8 mouse cellular contexts compared by ENCODE assay signal in genomic region chr10:22149073-22149690, GRCm38 (mm10). TPM values are rescaled to one million over a fixed set of nuclear protein-coding genes. Genes with fewer than 3 reads are reported as not detected.
DNase-seq lines count a peak whose midpoint lies in the region; ATAC-seq lines count a peak whose summit lies in the region.

Gene E030030I06Rik (minus strand): TSS chr10:22149270.

- peaks cover 21% of the 10 kb centered on the region for H3K4me1 ChIP-seq in lung, embryonic 15.5 days
- peaks cover 14% of the 10 kb centered on the region for H3K4me1 ChIP-seq in embryonic facial prominence, embryonic 12.5 days
- peaks cover 9% of the 10 kb centered on the region; the same call in 1 of the 2 replicates for H3K4me1 ChIP-seq in hindbrain, embryonic 16.5 days (ENCODE audit: control insufficient read depth, insufficient read depth, low read depth, low read length)

- no peaks in the 10 kb centered on the region for H3K9me3 ChIP-seq in lung, embryonic 15.5 days
- H3K9me3 ChIP-seq in embryonic facial prominence, embryonic 12.5 days: no peaks in the 10 kb centered on the region
- H3K9me3 ChIP-seq in hindbrain, embryonic 16.5 days (ENCODE audit: control insufficient read depth, low read length): no peaks in the 10 kb centered on the region

- WGBS in lung, embryonic 15.5 days: under 1% methylated on average over 37 of the region's 37 CpGs
- WGBS in embryonic facial prominence, embryonic 12.5 days: under 1% methylated on average over 37 of the region's 37 CpGs
- WGBS in hindbrain, embryonic 16.5 days: under 1% methylated on average over 37 of the region's 37 CpGs

- H3K4me3 ChIP-seq in lung, embryonic 15.5 days: peak within 1 kb of the TSS; percentile 72
- H3K4me3 ChIP-seq in embryonic facial prominence, embryonic 12.5 days: peak within 1 kb of the TSS; percentile 71
- peak within 1 kb of the TSS; percentile 56 for H3K4me3 ChIP-seq in hindbrain, embryonic 16.5 days (ENCODE audit: low read length)

- peak within 1 kb of the TSS; percentile 74 for H3K27ac ChIP-seq in lung, embryonic 15.5 days
- H3K27ac ChIP-seq in embryonic facial prominence, embryonic 12.5 days: peak within 1 kb of the TSS; percentile 31; the same call in 1 of the 2 replicates
- H3K27ac ChIP-seq in hindbrain, embryonic 16.5 days (ENCODE audit: low read depth, low read length): no peak within 1 kb of the TSS

- peaks cover 41% of the 10 kb centered on the region for H3K27me3 ChIP-seq in lung, embryonic 15.5 days
- peaks cover 26% of the 10 kb centered on the region for H3K27me3 ChIP-seq in embryonic facial prominence, embryonic 12.5 days
- peaks cover 6% of the 10 kb centered on the region for H3K27me3 ChIP-seq in hindbrain, embryonic 16.5 days (replicated peaks; ENCODE audit: control insufficient read depth, insufficient read depth, low read length)

- no peak for DNase-seq in lung, postnatal 4 days
- DNase-seq in NIH3T3 (ENCODE audit: low read depth): peak; percentile 31
- DNase-seq in yolk sac, embryonic 10.5 days (ENCODE audit: low spot score): peak; percentile 35
- no peak for DNase-seq in ovary, postnatal 14 days (ENCODE audit: low spot score)

- peak; percentile 45 for ATAC-seq in lung, embryonic 15.5 days (ENCODE audit: borderline replicate concordance, extremely low read depth, low FRiP score, low TSS enrichment)
- peak; percentile 35 for ATAC-seq in embryonic facial prominence, embryonic 12.5 days (ENCODE audit: insufficient number of reproducible peaks, insufficient read depth, low FRiP score, low TSS enrichment)
- peak; percentile 38; the same call in 1 of the 2 replicates for ATAC-seq in hindbrain, embryonic 16.5 days
- 0 out of 2 replicates have a peak, but pooled peaks have one; percentile 13 for ATAC-seq in megakaryocyte, adult 5-6 weeks (ENCODE audit: poor library complexity, severe bottlenecking)

- peak within 1 kb of the TSS; percentile 81 for H3K9ac ChIP-seq in lung, embryonic 15.5 days
- peak within 1 kb of the TSS; percentile 73 for H3K9ac ChIP-seq in embryonic facial prominence, embryonic 12.5 days
- peak within 1 kb of the TSS; percentile 60 for H3K9ac ChIP-seq in hindbrain, embryonic 16.5 days (ENCODE audit: low read depth, low read length)

- H3K36me3 ChIP-seq in lung, embryonic 15.5 days: no peaks in the 10 kb centered on the region
- no peaks in the 10 kb centered on the region for H3K36me3 ChIP-seq in embryonic facial prominence, embryonic 12.5 days
- no peaks in the 10 kb centered on the region for H3K36me3 ChIP-seq in hindbrain, embryonic 16.5 days (ENCODE audit: control insufficient read depth, insufficient read depth, low read length)

- H3K4me2 ChIP-seq in lung, embryonic 15.5 days: peak within 1 kb of the TSS; percentile 99
- H3K4me2 ChIP-seq in embryonic facial prominence, embryonic 12.5 days (replicated peaks): peak within 1 kb of the TSS; percentile 94
- peak within 1 kb of the TSS; percentile 86 for H3K4me2 ChIP-seq in hindbrain, embryonic 16.5 days (ENCODE audit: low read length)

RNA-seq across cellular contexts. Expression of gene E030030I06Rik, which starts in this region (rescaled TPM):
- 18.5 and 23.1 TPM in 2 replicates for polyA plus RNA-seq in lung, embryonic 15.5 days (2015; fragmentation: Nextera tagmentation; extraction: Ambion mirVana)
- 13.6 and 19.9 TPM in 2 replicates for polyA plus RNA-seq in embryonic facial prominence, embryonic 12.5 days (2016; fragmentation: Nextera tagmentation; extraction: Ambion mirVana)
- 2.0 and 2.2 TPM in 2 replicates for polyA plus RNA-seq in hindbrain, embryonic 16.5 days (2015; fragmentation: Nextera tagmentation; extraction: Ambion mirVana)
- 3.1 and 3.7 TPM in 2 replicates for total RNA-seq in megakaryocyte, adult 5-6 weeks (2015)
- 2.4 and 2.9 TPM in 2 replicates for total RNA-seq in megakaryocyte, adult 5-6 weeks (2017)

Comparison
In these comparisons a context has a peak if more than half of its experiments do, and no peak if none do; other contexts are left out.
1. DNase-seq: peak in NIH3T3 (single experiment) and yolk sac, embryonic 10.5 days (single experiment); none in lung, postnatal 4 days (0 of 2) and ovary, postnatal 14 days (single experiment).
2. Peak in every context shown above with its lines, with median percentiles within 50 percentile points of each other: ATAC-seq, H3K4me2 ChIP-seq, H3K4me3 ChIP-seq and H3K9ac ChIP-seq.